Mouse (Mus musculus) embryonic facial prominence, embryonic 14.5 days (tissue): Measurements from ENCODE around the gene Mettl27. TPM values are rescaled to one million over a fixed set of nuclear protein-coding genes. Genes with fewer than 3 reads are reported as not detected.

Experiments used
- ATAC-seq: fragments of 200-750 bp; cut with Nextera tagmentation; 2 replicates; pipeline ENCODE4 v1.8.0; 2017; ENCODE audit warnings: low read depth, moderate number of reproducible peaks, moderate TSS enrichment
- DNase-seq: peaks from one replicate; pipeline ENCODE4 v3.0.0-alpha.2; 2015; ENCODE audit warnings: low spot score
- H3K27ac ChIP-seq: fragments of 300-500 bp; sonication (generic); replicated peaks from 2 replicates; pipeline ENCODE4 v1.5.1; 2014; ENCODE audit warnings: low read depth, mild to moderate bottlenecking, low read length, moderate library complexity
- H3K27me3 ChIP-seq: fragments of 300-500 bp; sonication (generic); replicated peaks from 2 replicates; pipeline ENCODE4 v1.6.1; 2014; ENCODE audit warnings: low read length; ENCODE audit not compliant: control insufficient read depth, insufficient read depth
- H3K36me3 ChIP-seq: fragments of 300-500 bp; sonication (generic); 2 replicates; pipeline ENCODE4 v1.6.1; 2014; ENCODE audit warnings: low read length, mixed read lengths; ENCODE audit not compliant: control insufficient read depth, insufficient read depth
- H3K4me1 ChIP-seq: fragments of 300-500 bp; sonication (generic); 2 replicates; pipeline ENCODE4 v1.6.1; 2014; ENCODE audit warnings: antibody characterized with exemption, low read length; ENCODE audit not compliant: control insufficient read depth, insufficient read depth
- H3K4me2 ChIP-seq: fragments of 300-500 bp; sonication (generic); 2 replicates; pipeline ENCODE4 v1.6.1; 2014; ENCODE audit warnings: low read depth, mild to moderate bottlenecking, low read length, moderate library complexity, mixed read lengths
- H3K4me3 ChIP-seq: fragments of 300-500 bp; sonication (generic); 2 replicates; pipeline ENCODE4 v1.5.1; 2014; ENCODE audit warnings: low read depth, mild to moderate bottlenecking, low read length
- H3K9ac ChIP-seq: fragments of 300-500 bp; sonication (generic); 2 replicates; pipeline ENCODE4 v1.6.1; 2014; ENCODE audit warnings: low read depth, mild to moderate bottlenecking, low read length, moderate library complexity, mixed read lengths
- H3K9me3 ChIP-seq: fragments of 300-500 bp; sonication (generic); 2 replicates; pipeline ENCODE4 v1.6.1; 2016; ENCODE audit warnings: low read length; ENCODE audit not compliant: control insufficient read depth
- WGBS: fragments of 180-500 bp; shearing (Covaris S2); extraction: QIAGEN DNeasy Blood & Tissue Kit; methylation state at CpG from one replicate; pipeline ENCODE4 v1.1.7; 2014; 5-methylcytosine and 5-hydroxymethylcytosine counted together
- polyA plus RNA-seq: library from polyadenylated mRNA; unstranded; fragments of >200 nt; fragmentation: Nextera tagmentation; extraction: Ambion mirVana; gene quantifications from 2 replicates; pipeline ENCODE4 v1.2.1, GENCODE M21; 2014

The Mettl27 gene
- 10.6 and 18.2 TPM in 2 replicates for polyA plus RNA-seq

DNA sequence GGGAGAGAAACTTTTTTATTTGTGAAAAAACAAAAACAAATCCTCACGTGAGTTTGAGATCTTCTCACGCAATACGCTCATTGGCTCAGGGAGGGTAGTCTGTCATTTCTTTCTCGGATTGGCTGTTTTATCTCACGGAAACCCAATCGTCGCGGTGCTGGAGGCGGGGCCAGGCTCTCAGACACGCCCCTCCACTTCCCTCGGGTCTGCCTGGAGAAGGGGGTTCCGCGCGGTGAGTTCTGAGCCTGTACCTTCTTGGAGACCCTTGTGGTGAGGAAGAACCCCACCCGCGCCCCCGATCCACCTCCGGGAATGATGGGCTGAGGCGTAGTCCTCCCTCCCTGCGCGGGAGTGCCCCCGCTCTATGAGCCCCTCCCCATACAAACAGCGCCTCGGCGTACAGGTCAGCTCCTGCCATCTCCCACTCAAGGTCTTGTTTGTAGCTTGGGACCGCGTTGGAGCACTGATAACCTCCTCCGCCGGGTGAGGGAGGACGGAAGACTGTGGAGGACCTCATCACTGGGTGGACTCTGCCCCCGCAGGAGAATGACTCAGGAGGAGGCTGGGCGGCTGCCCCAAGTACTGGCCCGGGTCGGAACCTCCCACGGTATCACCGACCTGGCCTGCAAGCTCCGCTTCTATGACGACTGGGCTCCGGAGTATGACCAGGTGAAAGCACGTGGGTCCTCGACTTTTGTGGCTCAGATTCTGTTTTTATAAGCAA is at the start of gene Mettl27:
Gene Mettl27 (plus strand): TSS at position 190 of the 724 bp plus-strand sequence.
- Histone ChIP-seq H3K4me3 (peak within 1 kb of the TSS; percentile 65), H3K9ac (peak within 1 kb of the TSS; percentile 85), H3K36me3 (0 out of 2 replicates have a peak, but pooled peaks cover 5% of the 10 kb centered on the region), H3K4me1 (no peaks in the 10 kb centered on the region), H3K27me3 (no peaks in the 10 kb centered on the region), H3K27ac (no peak within 1 kb of the TSS; the same call in 1 of the 2 replicates), H3K9me3 (no peaks in the 10 kb centered on the region), H3K4me2 (peak within 1 kb of the TSS; percentile 96)
- 1% methylated on average over 40 of the region's 41 CpGs for WGBS
- peak; percentile 97 for DNase-seq
- peak; percentile 97 for ATAC-seq

DNA sequence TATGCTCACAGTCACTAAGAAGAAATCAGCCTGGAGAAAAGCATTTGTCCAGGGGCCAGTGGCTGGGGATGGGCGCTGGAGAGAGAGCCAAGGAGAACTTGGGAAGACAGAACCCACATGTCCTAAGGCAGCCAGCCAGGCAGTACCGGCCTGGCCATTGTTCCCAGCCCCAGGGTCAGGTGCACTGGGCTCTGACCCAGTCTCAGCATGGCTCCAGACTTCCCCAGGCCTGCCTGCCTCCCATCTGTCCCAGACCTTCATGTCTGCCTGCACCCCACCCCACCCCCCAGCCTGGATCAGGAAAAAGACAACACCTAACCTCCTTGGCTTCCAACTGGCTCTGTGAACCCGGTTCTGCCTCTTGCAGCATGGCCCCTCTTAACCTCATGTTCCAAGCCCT is 49.1 kb upstream of the Mettl27 start:
- DNase-seq (no peak), ATAC-seq (no peak)
- H3K27ac ChIP-seq = no peak overlapping the region
- H3K9ac ChIP-seq = no peak overlapping the region
- no peak overlapping the region for H3K4me2 ChIP-seq
- H3K36me3 ChIP-seq = no peaks in the 10 kb centered on the region
- H3K27me3 ChIP-seq = no peaks in the 10 kb centered on the region
- WGBS = 75% methylated on average over 3 of the region's 3 CpGs
- no peaks in the 10 kb centered on the region for H3K4me1 ChIP-seq
- peaks cover 7% of the 10 kb centered on the region; the same call in 1 of the 2 replicates for H3K9me3 ChIP-seq
- no peak overlapping the region for H3K4me3 ChIP-seq

DNA sequence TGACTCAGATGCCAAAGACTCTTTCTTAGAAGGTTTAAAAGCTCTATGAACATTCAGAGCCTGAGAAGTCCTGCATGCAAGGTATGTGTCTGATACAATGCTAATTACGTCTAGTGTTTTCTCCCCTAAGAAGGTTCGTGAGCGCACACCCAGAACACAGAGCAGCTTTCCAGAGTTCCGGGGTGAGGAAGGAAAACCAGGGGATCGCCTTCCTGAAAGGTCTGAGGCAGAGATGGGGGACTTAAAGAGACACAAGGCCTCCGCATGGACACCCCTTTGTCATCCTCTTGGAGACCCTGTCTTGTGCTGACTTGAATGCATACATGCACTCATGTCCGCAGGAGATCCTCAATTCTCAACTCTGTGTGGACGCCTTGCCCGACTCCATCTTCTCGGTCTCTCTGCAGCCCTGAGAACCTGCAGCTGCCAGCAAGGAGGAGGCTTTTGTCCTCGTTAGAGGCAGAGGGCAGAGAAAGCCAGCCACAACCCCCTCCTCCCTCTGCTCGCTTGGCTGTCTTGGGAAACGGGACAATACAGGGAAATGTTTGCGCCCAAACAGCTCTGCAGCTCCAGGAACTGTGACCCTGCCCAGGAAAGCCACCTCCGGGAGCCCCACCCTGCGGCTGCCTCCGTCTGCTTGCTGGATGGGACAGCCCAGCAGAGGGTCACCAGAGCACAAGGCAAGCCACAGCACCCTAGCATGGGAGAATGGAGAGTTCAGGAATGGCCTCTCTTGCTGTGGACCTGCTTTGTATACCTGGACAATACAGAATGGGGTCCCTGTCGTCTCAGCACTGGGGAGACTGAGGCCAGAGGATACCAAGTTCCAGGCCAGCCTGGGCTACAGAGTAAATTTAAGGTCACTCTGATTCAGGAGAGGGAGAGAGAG is 44.5 kb upstream of the Mettl27 start:
- no peak overlapping the region for H3K9ac ChIP-seq
- no peaks in the 10 kb centered on the region for H3K4me1 ChIP-seq
- no peak overlapping the region for H3K4me2 ChIP-seq
- ATAC-seq = no peak
- no peaks in the 10 kb centered on the region for H3K9me3 ChIP-seq
- WGBS = 66% methylated on average over 18 of the region's 18 CpGs
- H3K27me3 ChIP-seq = no peaks in the 10 kb centered on the region
- peak; percentile 32 for DNase-seq
- H3K27ac ChIP-seq = no peak overlapping the region
- H3K36me3 ChIP-seq = no peaks in the 10 kb centered on the region
- no peak overlapping the region for H3K4me3 ChIP-seq

DNA sequence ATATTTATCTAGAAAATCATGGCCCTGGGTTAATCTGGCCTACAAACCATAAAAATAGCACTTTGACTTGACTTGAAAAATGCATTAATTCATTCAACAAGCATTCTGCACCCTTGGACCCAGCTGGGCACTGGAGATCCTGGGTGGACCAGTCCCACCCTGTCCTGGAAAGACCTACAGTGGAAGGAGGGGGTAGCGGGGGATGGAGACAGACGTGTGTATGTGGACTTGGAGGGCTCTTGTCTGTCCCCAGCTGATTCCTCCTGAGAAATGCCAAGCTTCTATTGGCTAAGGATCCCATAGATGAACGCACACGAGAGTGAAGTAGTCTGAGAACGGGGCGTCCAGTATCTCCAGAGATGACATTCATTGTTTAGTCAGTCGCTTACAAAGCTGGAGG is 43.7 kb upstream of the Mettl27 start:
- ATAC-seq (no peak), DNase-seq (no peak)
- no peaks in the 10 kb centered on the region for H3K4me1 ChIP-seq
- H3K27me3 ChIP-seq = no peaks in the 10 kb centered on the region
- H3K36me3 ChIP-seq = no peaks in the 10 kb centered on the region
- H3K4me3 ChIP-seq = no peak overlapping the region
- H3K9ac ChIP-seq = no peak overlapping the region
- no peaks in the 10 kb centered on the region for H3K9me3 ChIP-seq
- H3K4me2 ChIP-seq = no peak overlapping the region
- WGBS = 90% methylated on average over 7 of the region's 7 CpGs
- H3K27ac ChIP-seq = no peak overlapping the region

DNA sequence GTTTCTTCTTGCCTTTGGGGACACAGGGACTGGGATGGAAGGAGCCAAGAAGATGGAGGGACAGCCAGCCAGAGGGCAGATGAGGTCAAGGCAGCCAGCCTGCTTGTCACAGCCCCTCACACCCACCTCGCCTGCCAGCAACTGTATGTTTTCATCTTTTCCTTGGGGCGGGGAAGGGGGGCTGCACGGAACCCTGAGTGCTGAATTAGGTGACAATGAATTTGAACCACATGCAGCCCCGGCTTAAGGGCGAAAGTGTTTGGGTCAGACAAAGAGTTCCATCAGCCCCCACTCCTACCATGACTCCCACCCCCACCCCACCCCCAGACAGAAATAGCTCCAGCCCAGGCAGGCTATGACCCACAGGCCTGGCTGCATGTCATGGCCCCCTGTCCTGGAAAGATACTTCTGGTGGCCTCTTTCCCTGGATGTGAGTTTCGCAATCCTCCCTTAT is 41.5 kb upstream of the Mettl27 start:
- no peaks in the 10 kb centered on the region for H3K27me3 ChIP-seq
- no peak overlapping the region for H3K4me2 ChIP-seq
- H3K4me1 ChIP-seq = peaks cover 11% of the 10 kb centered on the region
- no peak overlapping the region for H3K9ac ChIP-seq
- 67% methylated on average over 6 of the region's 6 CpGs for WGBS
- H3K4me3 ChIP-seq = no peak overlapping the region
- no peak overlapping the region for H3K27ac ChIP-seq
- H3K9me3 ChIP-seq = no peaks in the 10 kb centered on the region
- no peak for ATAC-seq
- H3K36me3 ChIP-seq = no peaks in the 10 kb centered on the region
- DNase-seq = no peak

DNA sequence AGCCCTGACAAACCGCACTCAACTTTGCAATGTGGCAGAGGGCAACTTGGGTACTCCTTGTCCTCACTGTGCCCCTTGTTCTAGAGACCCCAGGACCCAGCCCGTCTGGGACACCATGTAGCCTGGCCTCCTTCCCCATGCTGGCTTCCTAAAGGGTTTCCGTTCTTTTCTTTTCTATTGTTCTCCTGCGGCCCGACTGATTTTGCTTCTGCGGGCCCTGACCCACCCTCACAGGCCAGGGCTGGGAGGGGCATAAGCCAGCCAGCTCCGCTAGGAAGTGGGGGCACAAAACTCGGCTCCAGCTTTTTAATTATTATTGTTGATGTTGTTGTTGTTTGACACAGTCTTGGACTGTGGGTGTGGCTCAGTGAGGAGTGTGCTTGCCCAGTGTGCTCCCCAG is 40.6 kb upstream of the Mettl27 start:
- H3K9me3 ChIP-seq = no peaks in the 10 kb centered on the region
- H3K4me2 ChIP-seq = no peak overlapping the region
- H3K9ac ChIP-seq = no peak overlapping the region
- peaks cover 13% of the 10 kb centered on the region for H3K4me1 ChIP-seq
- H3K27ac ChIP-seq = no peak overlapping the region
- 68% methylated on average over 8 of the region's 8 CpGs for WGBS
- DNase-seq (no peak), ATAC-seq (no peak)
- H3K36me3 ChIP-seq = no peaks in the 10 kb centered on the region
- no peak overlapping the region for H3K4me3 ChIP-seq
- H3K27me3 ChIP-seq = no peaks in the 10 kb centered on the region

DNA sequence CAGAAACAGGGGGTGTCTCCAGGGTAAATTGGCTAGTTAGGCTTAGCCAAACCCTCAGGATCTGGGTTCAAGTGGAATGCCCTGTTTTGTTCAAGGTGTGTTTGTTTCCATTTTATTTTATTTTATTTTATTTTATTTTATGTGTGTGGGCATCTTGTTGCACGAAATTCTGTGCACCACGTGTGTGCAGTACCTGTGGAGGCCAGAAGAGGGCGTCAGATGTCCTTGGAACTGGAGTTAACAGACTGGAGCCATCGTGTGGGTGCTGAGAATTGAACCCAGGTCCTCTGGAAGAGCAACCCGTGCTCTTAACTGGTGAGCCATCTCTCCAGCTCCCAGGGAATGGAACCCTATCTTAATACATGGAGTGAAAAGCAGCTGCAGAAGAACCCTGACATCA is 39.5 kb upstream of the Mettl27 start:
- Histone ChIP-seq H3K4me3 (no peak overlapping the region), H3K27ac (no peak overlapping the region), H3K36me3 (no peaks in the 10 kb centered on the region), H3K4me2 (no peak overlapping the region), H3K9ac (no peak overlapping the region), H3K4me1 (peaks cover 14% of the 10 kb centered on the region), H3K27me3 (no peaks in the 10 kb centered on the region), H3K9me3 (no peaks in the 10 kb centered on the region)
- 77% methylated on average over 5 of the region's 5 CpGs for WGBS
- DNase-seq = no peak
- no peak for ATAC-seq

DNA sequence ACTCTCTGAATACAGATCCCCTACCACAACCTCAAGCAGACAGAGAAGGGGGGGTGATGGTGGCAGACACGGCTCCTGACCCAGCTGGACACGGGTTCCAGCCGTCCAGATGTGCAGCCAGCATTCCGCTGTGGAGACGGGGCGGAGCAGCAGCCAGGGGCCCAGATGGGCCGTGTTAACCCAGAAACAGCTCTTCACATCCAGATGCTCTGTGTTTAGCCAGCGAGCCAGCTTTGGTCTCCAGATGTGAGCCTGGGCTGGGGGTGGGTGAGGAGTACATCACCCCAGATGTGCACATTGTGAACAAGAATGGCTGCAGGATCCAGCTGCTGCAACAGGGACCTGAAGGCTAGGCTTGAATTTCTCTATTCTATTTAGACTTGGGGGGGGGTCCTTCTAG is 36.9 kb upstream of the Mettl27 start:
- DNase-seq = peak; percentile 84
- WGBS = 39% methylated on average over 7 of the region's 8 CpGs

More for the DNA sequence above, 36.9 kb upstream of the Mettl27 start:
- peak; percentile 78; the same call in 1 of the 2 replicates for ATAC-seq
- no peaks in the 10 kb centered on the region for H3K36me3 ChIP-seq
- peaks cover 18% of the 10 kb centered on the region for H3K4me1 ChIP-seq
- H3K27me3 ChIP-seq = no peaks in the 10 kb centered on the region
- H3K9me3 ChIP-seq = no peaks in the 10 kb centered on the region
- H3K27ac ChIP-seq = peak overlapping the region; percentile 61
- no peak overlapping the region for H3K4me2 ChIP-seq
- no peak overlapping the region for H3K4me3 ChIP-seq
- no peak overlapping the region for H3K9ac ChIP-seq
